Mouse (Mus musculus) kidney, adult 2 months (tissue): ENCODE results near the gene Ube4b.

ENCODE experiments used
- CTCF ChIP-seq: fragments of 200-500 bp; conservative IDR thresholded peaks from 2 replicates; pipeline ENCODE4 v1.5.1; 2011; ENCODE audit warnings: low read depth, mild to moderate bottlenecking, control low read depth, low read length, moderate library complexity, mixed read lengths; ENCODE audit not compliant: insufficient read depth, insufficient read length
- POLR2A ChIP-seq: fragments of 200-500 bp; IDR thresholded peaks from one replicate; pipeline ENCODE4 v1.6.1; 2011; ENCODE audit warnings: low read depth, low read length, control low read depth

DNA sequence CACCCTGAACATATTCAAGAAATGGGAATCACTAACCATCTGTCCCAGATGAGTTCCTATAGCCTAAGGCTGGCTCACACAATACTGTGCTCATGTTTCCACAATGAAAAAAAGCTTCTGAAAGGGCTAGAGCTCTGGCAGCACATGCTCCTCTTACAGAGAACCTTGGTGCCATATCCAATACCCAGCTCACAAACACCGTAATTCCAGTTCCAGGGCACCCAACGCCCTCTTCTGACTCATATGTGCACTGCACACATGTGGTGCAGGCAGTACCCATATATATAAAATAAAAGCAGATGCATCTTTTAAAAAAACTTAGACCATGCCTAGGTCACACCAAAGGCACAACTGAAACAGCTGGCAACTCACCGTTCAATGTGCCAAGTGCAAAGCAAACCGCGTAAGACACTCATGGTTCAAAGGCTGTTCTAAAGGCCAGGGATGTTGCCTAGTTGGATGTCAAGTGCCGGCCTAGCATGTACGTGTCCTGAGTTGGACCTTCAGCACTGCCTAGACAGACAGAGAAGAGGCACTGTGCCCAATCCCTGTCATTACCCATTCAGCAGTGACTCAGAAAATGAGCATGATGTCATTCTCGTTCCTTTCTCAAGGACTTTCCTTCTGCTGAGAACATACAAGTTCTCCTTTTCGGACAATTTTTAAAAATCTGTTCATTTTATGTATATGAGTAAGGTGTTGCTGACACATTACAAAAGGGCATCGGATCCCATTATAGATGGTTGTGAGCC, 101.0 kb downstream of the Ube4b start:
- peak; percentile 22; the same call in 1 of the 2 replicates for TF ChIP-seq CTCF
- TF ChIP-seq POLR2A: no peak
